Mouse (Mus musculus) left cerebral cortex, postnatal 36 days (tissue): ENCODE measurements around the gene Cracr2b. TPM values are rescaled to one million over a fixed set of nuclear protein-coding genes. Genes with fewer than 3 reads are reported as not detected.

Experiments
- DNase-seq, 2 experiments: peaks; one replicate each; pipeline ENCODE4 v3.0.0; 2021 to 2022; ENCODE audit warnings: low spot score in 2 of 2, mixed read lengths in 1 of 2
- intact Hi-C: fragments of 180-260 bp; cut with DNase I; formaldehyde crosslinking; loops from one replicate; pipeline ENCODE4 v1.15.1; 2025
- total RNA-seq, 2 experiments: library from RNA; stranded (reverse); gene quantifications; 2 replicates each; pipeline ENCODE4 v1.2.3; 2021

Gene Cracr2b
- total RNA-seq, 2 experiments from 2014 or later: 3.0 to 3.5 TPM

GRCm38 (mm10) chr7:141466607-141467148 lies 5.8 kb downstream of the Cracr2b start:
- no peak for DNase-seq
- intact Hi-C loops: no loop called here

- DNase-seq: peak; percentile 70 to 74
- intact Hi-C loops: no loop called here
Observed at GRCm38 (mm10) chr7:141467230-141468030, 6.5 kb downstream of the Cracr2b start, which contains the start of gene Cd151. TSS of gene Cd151 (plus strand) at chr7:141467392.

GRCm38 (mm10) chr7:141468164-141468521 lies 7.2 kb downstream of the Cracr2b start:
- intact Hi-C loops: no loop called here
- no peak for DNase-seq

GRCm38 (mm10) chr7:141468522-141469211 lies 7.8 kb downstream of the Cracr2b start:
- intact Hi-C loops: no loop called here
- DNase-seq: peak; percentile 50 to 58

- intact Hi-C loops: no loop called here
- no peak for DNase-seq
Observed at GRCm38 (mm10) chr7:141469352-141469751, 8.5 kb downstream of the Cracr2b start.

- intact Hi-C loops: no loop called here
- DNase-seq: no peak
Observed at GRCm38 (mm10) chr7:141469901-141470636, 9.2 kb downstream of the Cracr2b start.

- intact Hi-C loops: no loop called here
- no peak for DNase-seq
Observed at GRCm38 (mm10) chr7:141470637-141470944, 9.7 kb downstream of the Cracr2b start.

- intact Hi-C loops: no loop called here
- no peak for DNase-seq
Observed at GRCm38 (mm10) chr7:141471236-141471635, 10.3 kb downstream of the Cracr2b start.

- no peak for DNase-seq
- intact Hi-C loops: no loop called here
Observed at GRCm38 (mm10) chr7:141472226-141472625, 11.3 kb downstream of the Cracr2b start.

GRCm38 (mm10) chr7:141472763-141473162 lies 11.9 kb downstream of the Cracr2b start:
- intact Hi-C loops: no loop called here
- no peak for DNase-seq

GRCm38 (mm10) chr7:141474160-141474559 lies 13.3 kb downstream of the Cracr2b start:
- no peak for DNase-seq

GRCm38 (mm10) chr7:141475011-141475804 lies 14.3 kb downstream of the Cracr2b start, which contains the start of the genes Polr2l and Tspan4:
TSS of gene Polr2l (minus strand) at chr7:141475132.
TSS of gene Tspan4 (plus strand) at chr7:141475240.
- DNase-seq: peak; percentile 87
- intact Hi-C loops: no loop called here

More at GRCm38 (mm10) chr7:141474160-141474559, 13.3 kb downstream of the Cracr2b start:
- intact Hi-C loops: no loop called here

- no peak for DNase-seq
- intact Hi-C loops: no loop called here
Observed at GRCm38 (mm10) chr7:141475805-141476158, 14.9 kb downstream of the Cracr2b start.

- peak; percentile 35 to 52 for DNase-seq
- intact Hi-C loops: no loop called here
Observed at GRCm38 (mm10) chr7:141476226-141476980, 15.5 kb downstream of the Cracr2b start.

- intact Hi-C loops: no loop called here
- no peak for DNase-seq
Observed at GRCm38 (mm10) chr7:141476981-141477370, 16.1 kb downstream of the Cracr2b start.

- DNase-seq: no peak
- intact Hi-C loops: no loop called here
Observed at GRCm38 (mm10) chr7:141477578-141478269, 16.8 kb downstream of the Cracr2b start.

- intact Hi-C loops: no loop called here
- no peak for DNase-seq
Observed at GRCm38 (mm10) chr7:141478270-141478748, 17.4 kb downstream of the Cracr2b start.
